Mouse (Mus musculus) forebrain, embryonic 15.5 days (tissue): ENCODE measurements at regions not wholly inside any gene's neighbourhood (a gene's known extent, or its start where the extent isn't known, plus 50 kb on each side); places are given as distances from the start of the nearest gene placed in this dataset.

ENCODE experiments used
- ATAC-seq: fragments of 200-750 bp; cut with Nextera tagmentation; replicated peaks from 2 replicates; pipeline ENCODE4 v1.8.0; 2017; ENCODE audit warnings: mild to moderate bottlenecking, moderate TSS enrichment, moderate library complexity
- H3K27ac ChIP-seq: fragments of 300-500 bp; sonication (generic); replicated peaks from 2 replicates; pipeline ENCODE4 v1.5.1; 2015; ENCODE audit warnings: mild to moderate bottlenecking, inconsistent platforms
- H3K27me3 ChIP-seq: fragments of 300-500 bp; sonication (generic); 2 replicates; pipeline ENCODE4 v1.6.1; 2015; ENCODE audit warnings: inconsistent platforms
- H3K36me3 ChIP-seq: fragments of 300-500 bp; sonication (generic); 2 replicates; pipeline ENCODE4 v1.6.1; 2015; ENCODE audit warnings: mild to moderate bottlenecking, inconsistent platforms
- H3K4me1 ChIP-seq: fragments of 300-500 bp; sonication (generic); 2 replicates; pipeline ENCODE4 v1.6.1; 2015; ENCODE audit warnings: inconsistent platforms
- H3K4me2 ChIP-seq: fragments of 300-500 bp; sonication (generic); replicated peaks from 2 replicates; pipeline ENCODE4 v1.6.1; 2015; ENCODE audit warnings: mild to moderate bottlenecking, inconsistent platforms
- H3K4me3 ChIP-seq: fragments of 300-500 bp; sonication (generic); 2 replicates; pipeline ENCODE4 v1.5.1; 2015; ENCODE audit warnings: mild to moderate bottlenecking, inconsistent platforms
- H3K9ac ChIP-seq: fragments of 300-500 bp; sonication (generic); replicated peaks from 2 replicates; pipeline ENCODE4 v1.6.1; 2015; ENCODE audit warnings: mild to moderate bottlenecking, inconsistent platforms
- H3K9me3 ChIP-seq: fragments of 300-500 bp; sonication (generic); 2 replicates; pipeline ENCODE4 v1.6.1; 2016; ENCODE audit warnings: inconsistent platforms
- WGBS: fragments of 180-500 bp; shearing (Covaris S2); methylation state at CpG from one replicate; pipeline ENCODE4 v1.1.7; 2015; ENCODE audit warnings: mixed read lengths; 5-methylcytosine and 5-hydroxymethylcytosine counted together

DNA sequence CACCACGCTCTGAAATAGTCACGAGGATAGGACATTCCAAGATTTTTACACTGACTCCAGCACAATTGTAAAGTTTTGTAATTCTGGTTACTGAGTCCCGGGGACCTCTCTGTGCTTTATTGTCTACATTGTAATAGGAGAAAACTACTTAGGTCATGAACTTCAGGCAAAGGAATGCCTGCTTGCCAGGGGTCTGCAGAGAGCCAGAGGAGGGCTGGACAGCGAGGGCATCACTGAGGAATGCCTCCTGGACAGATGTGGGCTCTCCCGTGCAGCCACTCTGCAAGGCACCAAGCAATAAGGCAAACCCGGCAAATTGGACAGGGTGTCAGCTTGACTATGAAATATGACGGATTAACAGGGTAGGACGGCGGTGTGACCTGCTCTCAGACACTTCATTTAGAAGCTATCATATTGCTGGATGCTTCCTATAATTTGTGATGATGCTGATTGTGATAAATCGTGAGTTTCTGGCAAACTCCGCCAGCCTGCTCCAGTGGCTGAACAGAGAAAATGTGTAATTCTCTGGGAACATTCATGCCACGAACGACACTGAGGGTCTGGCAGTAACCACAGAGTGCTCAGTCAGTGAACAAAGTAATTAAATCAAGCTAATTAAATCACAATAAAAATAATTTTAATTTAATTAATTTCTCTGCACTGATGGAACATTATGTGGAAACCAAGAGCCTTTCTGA is 747.7 kb upstream of the Car8 start:
- no peaks in the 10 kb centered on the region for H3K9me3 ChIP-seq
- peaks cover 27% of the 10 kb centered on the region for H3K4me1 ChIP-seq
- no peak overlapping the region for H3K4me2 ChIP-seq
- H3K27me3 ChIP-seq = no peaks in the 10 kb centered on the region
- H3K36me3 ChIP-seq = no peaks in the 10 kb centered on the region
- ATAC-seq = no peak
- H3K9ac ChIP-seq = no peak overlapping the region
- 36% methylated on average over 13 of the region's 13 CpGs for WGBS
- no peak overlapping the region for H3K4me3 ChIP-seq
- H3K27ac ChIP-seq = no peak overlapping the region

DNA sequence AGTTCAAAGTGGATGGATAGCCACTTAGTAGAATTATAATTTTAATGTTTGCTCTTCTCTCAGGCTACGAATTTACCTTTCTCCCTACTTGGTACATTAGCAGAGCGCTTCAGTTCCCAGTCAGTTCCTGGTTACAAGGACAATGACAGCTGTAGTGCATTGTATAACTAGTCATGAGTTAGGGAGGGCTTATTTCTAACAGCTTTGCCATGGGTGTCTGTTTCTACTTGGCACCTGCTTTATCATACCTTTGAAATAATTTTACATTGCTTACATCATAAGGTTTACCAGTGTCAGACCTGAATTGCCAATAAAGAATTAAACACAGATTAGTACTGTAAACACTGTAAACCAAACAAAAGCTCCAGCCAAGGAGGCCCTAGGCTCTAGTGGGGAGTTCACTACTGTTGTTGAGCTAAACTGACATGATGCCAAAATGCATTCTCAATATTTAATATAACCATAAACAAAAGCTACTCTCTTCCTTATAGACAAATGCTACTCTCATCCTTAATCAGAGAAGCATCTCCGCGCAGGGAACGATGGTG is 745.3 kb upstream of the Car8 start:
- H3K9ac ChIP-seq = no peak overlapping the region
- no peaks in the 10 kb centered on the region for H3K27me3 ChIP-seq
- no peak overlapping the region for H3K4me2 ChIP-seq
- H3K9me3 ChIP-seq = no peaks in the 10 kb centered on the region
- 89% methylated on average over 5 of the region's 5 CpGs for WGBS
- no peak overlapping the region for H3K27ac ChIP-seq
- H3K36me3 ChIP-seq = no peaks in the 10 kb centered on the region
- no peak for ATAC-seq
- H3K4me1 ChIP-seq = peaks cover 16% of the 10 kb centered on the region
- H3K4me3 ChIP-seq = no peak overlapping the region

DNA sequence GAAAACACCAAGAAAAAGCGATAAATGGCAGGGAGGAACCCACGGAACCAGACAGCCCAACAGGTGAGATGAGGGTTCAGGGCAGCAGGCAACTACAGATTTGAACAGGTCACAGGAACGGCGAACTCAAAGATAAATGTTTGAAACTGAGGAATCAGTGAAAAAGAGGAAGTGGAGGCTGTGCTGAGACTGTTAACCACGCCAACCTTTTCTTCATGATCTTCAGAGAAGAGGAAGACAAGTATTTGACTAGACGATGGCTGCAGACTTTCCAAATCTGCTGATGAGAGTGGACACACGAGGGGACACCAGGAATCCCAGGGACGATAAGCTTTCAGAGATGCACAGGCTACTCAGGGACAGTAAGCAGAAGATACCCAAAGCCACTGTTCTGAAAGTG is 740.1 kb upstream of the Car8 start:
- WGBS = 91% methylated on average over 8 of the region's 8 CpGs
- H3K36me3 ChIP-seq = no peaks in the 10 kb centered on the region

DNA sequence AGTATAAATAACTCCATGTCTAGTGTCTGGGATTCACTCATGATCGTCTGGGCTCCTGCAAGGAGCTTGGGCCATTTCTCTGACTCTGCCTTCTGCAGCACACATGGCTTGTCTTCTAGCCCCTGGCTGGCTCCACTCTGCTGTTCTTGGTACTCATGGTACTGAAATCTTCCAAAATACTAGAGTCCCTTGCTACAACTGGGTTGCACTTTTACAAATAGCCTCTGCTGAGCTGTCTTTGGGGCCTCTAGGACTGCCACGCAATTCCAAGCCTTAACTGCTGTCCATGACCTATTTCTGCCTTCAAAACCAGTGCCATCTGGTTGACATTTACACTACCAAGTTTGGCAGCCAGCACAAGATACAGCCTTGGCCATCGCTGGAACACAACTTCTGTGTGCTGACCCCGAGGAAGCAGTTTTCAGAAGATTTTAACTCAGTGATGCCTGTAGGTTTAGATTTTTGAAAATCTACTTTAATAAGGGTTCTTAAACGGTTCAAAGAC is 731.2 kb upstream of the Car8 start:
- 84% methylated on average over 5 of the region's 5 CpGs for WGBS
- Histone ChIP-seq H3K4me3 (no peak overlapping the region), H3K27me3 (no peaks in the 10 kb centered on the region), H3K4me2 (no peak overlapping the region), H3K9ac (no peak overlapping the region), H3K4me1 (no peaks in the 10 kb centered on the region), H3K36me3 (no peaks in the 10 kb centered on the region), H3K27ac (no peak overlapping the region), H3K9me3 (0 out of 2 replicates have a peak, but pooled peaks cover 3% of the 10 kb centered on the region)
- no peak for ATAC-seq

More for the DNA sequence above, 740.1 kb upstream of the Car8 start:
- H3K27ac ChIP-seq = no peak overlapping the region
- no peaks in the 10 kb centered on the region for H3K9me3 ChIP-seq
- no peak overlapping the region for H3K9ac ChIP-seq
- no peak overlapping the region for H3K4me2 ChIP-seq
- ATAC-seq = no peak
- no peaks in the 10 kb centered on the region for H3K27me3 ChIP-seq
- H3K4me3 ChIP-seq = no peak overlapping the region
- H3K4me1 ChIP-seq = no peaks in the 10 kb centered on the region

DNA sequence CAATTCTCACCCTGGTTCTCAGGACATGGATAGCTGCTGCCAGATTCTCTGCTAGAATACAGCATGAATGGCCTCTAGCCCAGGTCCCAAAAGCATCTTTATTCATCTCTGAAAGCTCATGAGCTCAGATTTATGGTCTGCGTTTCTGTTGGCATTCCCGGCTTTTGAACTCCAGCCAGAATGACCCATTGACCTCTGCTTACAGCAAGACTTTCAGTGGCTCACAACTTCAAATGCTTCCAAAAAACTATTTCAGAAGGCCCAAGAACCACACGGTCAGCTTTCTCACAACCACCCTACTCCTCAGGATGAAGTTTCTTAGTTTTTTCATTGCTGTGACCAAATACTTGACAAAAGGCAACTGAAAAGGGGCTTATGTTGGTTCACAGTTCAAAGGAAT is 729.9 kb upstream of the Car8 start:
- Histone ChIP-seq H3K9me3 (0 out of 2 replicates have a peak, but pooled peaks cover 3% of the 10 kb centered on the region), H3K4me1 (no peaks in the 10 kb centered on the region), H3K4me3 (no peak overlapping the region), H3K4me2 (no peak overlapping the region), H3K27me3 (no peaks in the 10 kb centered on the region), H3K9ac (no peak overlapping the region), H3K36me3 (no peaks in the 10 kb centered on the region), H3K27ac (no peak overlapping the region)
- ATAC-seq = no peak
- WGBS = 48% methylated on average over 3 of the region's 3 CpGs

DNA sequence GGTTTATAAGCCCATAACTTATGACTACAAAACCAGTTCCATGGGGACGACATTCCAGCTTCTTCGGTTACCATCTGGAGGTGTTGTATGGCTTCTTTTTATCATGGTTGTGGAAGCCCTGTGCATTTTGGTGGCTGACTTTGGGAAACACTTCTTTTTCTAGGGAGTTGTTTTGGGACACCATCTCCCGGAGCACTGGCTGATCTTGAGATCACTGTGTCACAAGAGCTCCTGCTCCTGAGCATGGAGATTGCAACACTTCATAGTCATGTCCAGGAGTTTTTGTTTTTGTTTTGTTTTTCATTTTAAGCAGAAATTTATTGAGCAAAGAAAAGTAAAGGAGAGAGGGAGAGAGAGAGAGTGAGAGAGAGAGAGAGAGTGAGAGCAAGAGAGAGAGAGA is 729.1 kb upstream of the Car8 start:
- no peaks in the 10 kb centered on the region for H3K27me3 ChIP-seq
- no peak overlapping the region for H3K4me2 ChIP-seq
- H3K4me3 ChIP-seq = no peak overlapping the region
- H3K36me3 ChIP-seq = no peaks in the 10 kb centered on the region
- H3K4me1 ChIP-seq = no peaks in the 10 kb centered on the region
- no peak overlapping the region for H3K27ac ChIP-seq
- WGBS = 91% methylated on average over 3 of the region's 3 CpGs
- ATAC-seq = no peak
- no peaks in the 10 kb centered on the region for H3K9me3 ChIP-seq
- H3K9ac ChIP-seq = no peak overlapping the region

DNA sequence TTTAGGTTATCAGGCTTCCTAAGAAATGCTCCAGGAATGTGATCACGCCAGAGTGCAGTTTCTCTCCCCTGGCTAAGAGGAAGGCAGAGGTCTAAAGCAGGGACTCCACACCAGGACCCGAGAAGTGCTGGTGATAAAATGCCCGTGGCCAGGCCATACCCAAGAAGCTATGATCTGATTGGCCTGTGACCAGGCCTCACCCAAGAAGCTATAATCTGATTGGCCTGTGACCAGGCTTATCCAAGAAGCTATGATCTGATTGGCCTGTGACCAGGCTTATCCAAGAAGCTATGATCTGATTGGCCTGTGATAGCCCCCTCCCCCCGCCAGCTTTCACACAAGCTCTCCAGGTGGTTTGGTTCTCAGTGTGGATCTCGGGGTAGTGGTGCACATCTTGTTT is 726.7 kb upstream of the Car8 start:
- 91% methylated on average over 5 of the region's 5 CpGs for WGBS
- no peaks in the 10 kb centered on the region for H3K9me3 ChIP-seq
- H3K27me3 ChIP-seq = no peaks in the 10 kb centered on the region
- H3K9ac ChIP-seq = no peak overlapping the region
- H3K4me3 ChIP-seq = no peak overlapping the region
- H3K27ac ChIP-seq = no peak overlapping the region
- no peak overlapping the region for H3K4me2 ChIP-seq
- peaks cover 5% of the 10 kb centered on the region for H3K4me1 ChIP-seq
- no peak for ATAC-seq
- H3K36me3 ChIP-seq = no peaks in the 10 kb centered on the region

DNA sequence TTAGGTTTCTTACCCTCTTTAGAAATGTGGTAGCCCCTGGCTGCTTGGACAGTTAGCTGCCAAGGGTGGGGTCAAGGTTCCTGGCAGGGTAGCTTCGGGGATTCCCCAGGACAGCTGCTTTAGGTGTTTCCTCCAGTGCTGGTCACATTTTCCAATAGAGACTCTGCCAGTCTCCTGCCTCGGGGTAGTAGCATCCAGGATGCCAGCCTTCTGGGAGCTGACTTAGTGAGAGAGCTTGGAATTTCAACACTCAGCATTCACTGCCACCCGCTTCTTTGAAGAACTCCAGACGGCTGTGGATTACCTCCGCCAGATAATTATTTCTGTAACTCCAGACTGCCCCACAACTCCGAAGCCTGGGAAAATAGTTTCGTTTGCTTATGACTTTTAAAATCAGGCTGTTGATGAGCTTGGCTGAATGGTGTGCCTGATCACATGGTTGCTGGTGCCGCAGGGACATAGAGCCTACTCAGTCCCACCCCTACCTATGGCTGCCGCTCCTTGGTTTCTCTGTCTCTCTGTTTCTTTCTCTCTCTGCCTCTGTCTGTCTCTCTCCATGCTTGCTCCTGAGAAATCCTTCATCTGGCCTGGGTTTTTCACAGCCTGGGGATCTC is 724.2 kb upstream of the Car8 start:
- no peak overlapping the region for H3K4me3 ChIP-seq
- H3K4me1 ChIP-seq = peaks cover 6% of the 10 kb centered on the region
- no peak overlapping the region for H3K9ac ChIP-seq
- no peak overlapping the region for H3K27ac ChIP-seq
- ATAC-seq = peak; percentile 41; the same call in 1 of the 2 replicates
- 64% methylated on average over 9 of the region's 9 CpGs for WGBS
- H3K36me3 ChIP-seq = no peaks in the 10 kb centered on the region
- no peaks in the 10 kb centered on the region for H3K9me3 ChIP-seq
- no peaks in the 10 kb centered on the region for H3K27me3 ChIP-seq
- H3K4me2 ChIP-seq = no peak overlapping the region

DNA sequence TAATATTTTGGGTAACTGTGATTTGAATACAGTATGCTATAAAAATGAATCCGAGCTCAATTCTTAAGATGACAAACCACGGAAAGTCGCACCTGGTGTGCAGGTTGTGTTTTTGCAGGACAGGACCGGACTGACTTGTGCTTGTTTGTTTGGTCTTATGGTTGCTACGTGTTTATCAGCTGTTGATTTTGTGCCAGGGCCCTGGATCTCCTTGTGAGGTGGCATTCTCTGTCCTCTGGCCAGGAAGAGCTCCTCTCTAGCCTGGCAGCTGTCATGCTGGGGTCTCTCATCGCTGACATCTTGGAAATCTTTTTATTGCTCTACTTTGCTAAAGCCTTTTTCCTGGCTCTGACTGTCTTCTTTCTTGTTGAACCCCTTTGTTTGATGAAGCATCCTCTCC is 723.0 kb upstream of the Car8 start:
- Histone ChIP-seq H3K9me3 (no peaks in the 10 kb centered on the region), H3K4me1 (peaks cover 17% of the 10 kb centered on the region), H3K4me3 (no peak overlapping the region), H3K27me3 (no peaks in the 10 kb centered on the region), H3K4me2 (no peak overlapping the region), H3K36me3 (no peaks in the 10 kb centered on the region), H3K9ac (no peak overlapping the region), H3K27ac (no peak overlapping the region)
- 79% methylated on average over 6 of the region's 6 CpGs for WGBS
- no peak for ATAC-seq

DNA sequence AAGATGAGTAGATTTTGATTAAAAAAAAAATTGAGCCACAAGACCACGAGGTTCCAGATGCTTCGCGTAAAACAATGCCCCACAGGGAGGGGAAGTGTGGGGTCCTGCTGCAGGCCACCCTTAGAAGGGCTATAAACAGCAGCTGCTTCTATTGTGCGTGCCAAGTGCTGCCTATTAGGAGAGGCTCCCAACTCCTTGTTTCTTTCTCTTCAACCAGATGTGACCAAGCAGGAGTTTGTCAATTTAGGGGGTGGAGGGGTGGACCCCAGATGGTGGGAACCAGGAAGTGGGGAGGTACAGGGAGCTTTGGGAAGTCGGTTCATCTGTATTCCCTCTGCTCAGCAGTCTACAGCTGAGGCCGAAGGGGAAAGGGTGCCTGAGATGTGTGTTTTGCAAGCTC is 718.9 kb upstream of the Car8 start:
- no peaks in the 10 kb centered on the region for H3K27me3 ChIP-seq
- H3K9me3 ChIP-seq = no peaks in the 10 kb centered on the region
- H3K4me3 ChIP-seq = no peak overlapping the region
- no peaks in the 10 kb centered on the region for H3K36me3 ChIP-seq
- H3K9ac ChIP-seq = no peak overlapping the region
- 13% methylated on average over 6 of the region's 6 CpGs for WGBS
- H3K4me2 ChIP-seq = no peak overlapping the region
- H3K27ac ChIP-seq = no peak overlapping the region
- ATAC-seq = peak; percentile 37; the same call in 1 of the 2 replicates
- peaks cover 43% of the 10 kb centered on the region for H3K4me1 ChIP-seq

DNA sequence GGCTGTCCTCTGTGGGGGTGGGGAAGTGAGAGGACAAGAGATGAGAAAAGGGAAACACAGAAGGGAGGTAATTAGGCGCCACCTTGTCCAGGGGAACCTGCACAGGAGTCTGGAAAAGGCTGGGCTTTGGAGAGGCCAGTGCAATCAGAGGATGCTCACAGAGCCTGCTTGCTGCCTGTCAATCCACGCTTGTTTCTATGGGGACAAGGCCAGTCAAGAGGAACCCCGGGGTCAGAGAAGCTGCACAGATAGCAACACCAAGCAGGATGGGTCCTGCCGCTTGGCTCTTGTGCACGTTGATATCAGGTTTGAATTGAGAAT is 718.1 kb upstream of the Car8 start:
- Histone ChIP-seq H3K9me3 (no peaks in the 10 kb centered on the region), H3K9ac (no peak overlapping the region), H3K4me2 (no peak overlapping the region), H3K4me1 (peaks cover 41% of the 10 kb centered on the region), H3K27me3 (no peaks in the 10 kb centered on the region), H3K27ac (peak overlapping the region; percentile 19; the same call in 1 of the 2 replicates), H3K4me3 (no peak overlapping the region), H3K36me3 (no peaks in the 10 kb centered on the region)
- ATAC-seq = peak; percentile 27
- WGBS = 53% methylated on average over 5 of the region's 5 CpGs

DNA sequence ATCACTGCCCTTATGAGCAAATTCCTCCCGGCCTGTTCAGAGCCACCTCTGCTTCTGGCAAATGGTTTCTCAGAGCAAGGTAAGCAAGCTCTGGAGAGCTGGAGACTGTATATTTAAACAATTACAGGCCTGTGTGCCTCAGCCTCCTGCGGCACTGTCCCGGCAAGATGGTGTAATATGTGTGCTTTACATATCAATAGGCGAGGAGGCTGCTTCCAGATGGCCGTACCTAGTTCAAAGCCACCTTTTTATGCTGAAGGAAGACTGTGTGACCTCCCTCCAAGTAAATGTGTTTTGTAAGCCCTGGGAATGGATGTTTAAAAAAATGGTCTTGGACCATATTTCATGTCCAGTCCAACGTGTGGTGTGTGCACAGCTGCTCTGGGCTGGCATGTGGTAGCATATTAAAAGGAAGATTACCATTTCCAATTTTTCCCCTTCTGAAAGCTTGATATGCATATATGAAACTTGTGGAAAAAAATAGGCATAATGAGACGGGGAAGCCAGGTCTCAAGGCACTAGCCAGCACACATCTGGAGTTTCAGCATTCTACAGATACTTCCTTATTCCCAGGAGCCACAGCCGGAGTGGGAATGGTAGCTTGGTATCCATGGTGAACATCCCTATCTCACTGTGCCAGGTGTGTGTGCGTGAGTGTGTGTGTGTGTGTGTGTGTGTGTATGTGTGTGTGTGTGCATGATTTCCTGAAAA is 717.6 kb upstream of the Car8 start:
- Histone ChIP-seq H3K36me3 (no peaks in the 10 kb centered on the region), H3K9ac (no peak overlapping the region), H3K4me1 (peaks cover 38% of the 10 kb centered on the region), H3K9me3 (no peaks in the 10 kb centered on the region), H3K4me2 (no peak overlapping the region), H3K27me3 (no peaks in the 10 kb centered on the region), H3K27ac (peak overlapping the region; percentile 19; the same call in 1 of the 2 replicates), H3K4me3 (no peak overlapping the region)
- 34% methylated on average over 9 of the region's 9 CpGs for WGBS
- peak; percentile 47 for ATAC-seq
